In genomic region chr6:136809673-136810072, GRCm38 (mm10) we compare ENCODE assay signal across 8 mouse cellular contexts. TPM values are rescaled to one million over a fixed set of nuclear protein-coding genes. Genes with fewer than 3 reads are reported as not detected.
DNase-seq lines count a peak whose midpoint lies in the region; ATAC-seq and TF ChIP-seq lines count a peak whose summit lies in the region.

No protein-coding gene starts in this region.

- peak overlapping the region; percentile 65 for H3K4me2 ChIP-seq in kidney, embryonic 14.5 days (replicated peaks; ENCODE audit: low read depth, low read length)
- peak overlapping the region; percentile 91 for H3K4me2 ChIP-seq in heart, postnatal 0 days (ENCODE audit: low read depth, low read length)
- H3K4me2 ChIP-seq in midbrain, embryonic 12.5 days (replicated peaks), result peak overlapping the region; percentile 98; the same call in 1 of the 2 replicates

- 70% methylated on average over 13 of the region's 13 CpGs for WGBS in kidney, embryonic 14.5 days
- WGBS in heart, postnatal 0 days, result 65% methylated on average over 13 of the region's 13 CpGs
- WGBS in midbrain, embryonic 12.5 days, result 84% methylated on average over 13 of the region's 13 CpGs

- peaks cover 7% of the 10 kb centered on the region; the same call in 1 of the 2 replicates for H3K4me1 ChIP-seq in kidney, embryonic 14.5 days (ENCODE audit: control insufficient read depth, insufficient read depth, low read length)
- H3K4me1 ChIP-seq in heart, postnatal 0 days (ENCODE audit: control insufficient read depth, insufficient read depth), result peaks cover 13% of the 10 kb centered on the region
- H3K4me1 ChIP-seq in midbrain, embryonic 12.5 days, result peaks cover 21% of the 10 kb centered on the region

- H3K4me3 ChIP-seq in kidney, embryonic 14.5 days (ENCODE audit: low read length), result peak overlapping the region; percentile 64; the same call in 1 of the 2 replicates
- H3K4me3 ChIP-seq in heart, postnatal 0 days (ENCODE audit: low read depth, low read length), result peak overlapping the region; percentile 90
- H3K4me3 ChIP-seq in midbrain, embryonic 12.5 days, result no peak overlapping the region

- peaks cover 25% of the 10 kb centered on the region for H3K36me3 ChIP-seq in kidney, embryonic 14.5 days (ENCODE audit: control insufficient read depth, insufficient read depth, low read length)
- H3K36me3 ChIP-seq in heart, postnatal 0 days (replicated peaks; ENCODE audit: control insufficient read depth, insufficient read depth, low read length), result peaks cover 27% of the 10 kb centered on the region
- H3K36me3 ChIP-seq in midbrain, embryonic 12.5 days, result peaks cover 26% of the 10 kb centered on the region

- DNase-seq in kidney, postnatal 36 days, result no peak
- DNase-seq in R1 (ENCODE audit: low read depth, low spot score), result peak; percentile 26
- DNase-seq in heart, postnatal 0 days (ENCODE audit: low spot score), result no peak
- DNase-seq in left cerebral cortex, adult 8-10 months (ENCODE audit: low spot score in 2 of 2), result no peak
- no peak for DNase-seq in spleen, adult 18-20 months

- no peaks in the 10 kb centered on the region for H3K27me3 ChIP-seq in kidney, embryonic 14.5 days (ENCODE audit: control insufficient read depth, insufficient read depth, low read length)
- no peaks in the 10 kb centered on the region for H3K27me3 ChIP-seq in heart, postnatal 0 days (ENCODE audit: control insufficient read depth, insufficient read depth, low read length)
- 0 out of 2 replicates have a peak, but pooled peaks cover 3% of the 10 kb centered on the region for H3K27me3 ChIP-seq in midbrain, embryonic 12.5 days

- TF ChIP-seq CTCF in heart, postnatal 0 days (IDR thresholded peaks at IDR 0.05; ENCODE audit: low read depth), result no peak

- H3K27ac ChIP-seq in kidney, embryonic 14.5 days (ENCODE audit: low read depth, low read length), result no peak overlapping the region
- H3K27ac ChIP-seq in heart, postnatal 0 days (ENCODE audit: low read depth), result no peak overlapping the region
- H3K27ac ChIP-seq in midbrain, embryonic 12.5 days (replicated peaks), result no peak overlapping the region

- ATAC-seq in kidney, embryonic 14.5 days (ENCODE audit: low FRiP score, low TSS enrichment), result no peak
- ATAC-seq in heart, postnatal 0 days (ENCODE audit: insufficient read depth, low read depth), result no peak
- no peak for ATAC-seq in midbrain, embryonic 12.5 days (ENCODE audit: low FRiP score, low read depth)
- ATAC-seq in granulocyte monocyte progenitor cell, adult 5-6 weeks (replicated peaks; ENCODE audit: poor library complexity, severe bottlenecking), result no peak

- H3K9me3 ChIP-seq in kidney, embryonic 14.5 days (ENCODE audit: control insufficient read depth, low read length), result no peaks in the 10 kb centered on the region
- H3K9me3 ChIP-seq in heart, postnatal 0 days (replicated peaks; ENCODE audit: control insufficient read depth, low read length), result no peaks in the 10 kb centered on the region
- no peaks in the 10 kb centered on the region for H3K9me3 ChIP-seq in midbrain, embryonic 12.5 days

- no peak for TF ChIP-seq EP300 in heart, postnatal 0 days (IDR thresholded peaks at IDR 0.05; ENCODE audit: low read depth)

- no peak overlapping the region for H3K9ac ChIP-seq in kidney, embryonic 14.5 days (ENCODE audit: low read depth, low read length)
- H3K9ac ChIP-seq in heart, postnatal 0 days (replicated peaks; ENCODE audit: low read depth, low read length), result 0 out of 2 replicates have a peak overlapping the region, but pooled peaks have one; percentile 72
- no peak overlapping the region for H3K9ac ChIP-seq in midbrain, embryonic 12.5 days (replicated peaks)

RNA-seq across cellular contexts. Expression of gene H2afj, which starts 1.6 kb away (rescaled TPM):
- polyA plus RNA-seq in kidney, embryonic 14.5 days (2014; fragmentation: Nextera tagmentation; extraction: Ambion mirVana), result 96.0 and 104 TPM in 2 replicates
- total RNA-seq in heart, postnatal 0 days (2014; rRNA removed; ENCODE audit: low replicate concordance), result 13.1 and 19.3 TPM in 2 replicates
- polyA plus RNA-seq in heart, postnatal 0 days (2015; fragmentation: Nextera tagmentation; extraction: Ambion mirVana), result 88.8 and 88.9 TPM in 2 replicates
- polyA plus RNA-seq in midbrain, embryonic 12.5 days (2016; fragmentation: Nextera tagmentation; extraction: Ambion mirVana), result 114 and 117 TPM in 2 replicates
- 10 to 100 TPM; 35.3 to 52.5 (median 39.1) TPM for total RNA-seq in left cerebral cortex, adult 8-10 months (2022)
- total RNA-seq in granulocyte monocyte progenitor cell, adult 5-6 weeks (2014; fragmentation: Nextera tagmentation), result 30.2 and 52.4 TPM in 2 replicates
- 69.6 and 88.9 TPM in 2 replicates for total RNA-seq in granulocyte monocyte progenitor cell, adult 5-6 weeks (2017)

RNA-seq across cellular contexts. Expression of gene Hist4h4, which starts 5.5 kb away (rescaled TPM):
- 1.2 and 2.3 TPM in 2 replicates for polyA plus RNA-seq in kidney, embryonic 14.5 days (2014; fragmentation: Nextera tagmentation; extraction: Ambion mirVana)
- total RNA-seq in heart, postnatal 0 days (2014; rRNA removed; ENCODE audit: low replicate concordance), result 88.7 and 119 TPM in 2 replicates
- polyA plus RNA-seq in heart, postnatal 0 days (2015; fragmentation: Nextera tagmentation; extraction: Ambion mirVana), result 0.34 and 0.37 TPM in 2 replicates
- polyA plus RNA-seq in midbrain, embryonic 12.5 days (2016; fragmentation: Nextera tagmentation; extraction: Ambion mirVana), result 0.84 and 0.94 TPM in 2 replicates
- total RNA-seq in left cerebral cortex, adult 8-10 months (2022), result 10 to 100 TPM in 3 of 4 experiments, 1 to 10 TPM in 1; 9.0 to 13.2 (median 12.5) TPM
- 7.0 and 20.7 TPM in 2 replicates for total RNA-seq in granulocyte monocyte progenitor cell, adult 5-6 weeks (2014; fragmentation: Nextera tagmentation)
- total RNA-seq in granulocyte monocyte progenitor cell, adult 5-6 weeks (2017), result 46.7 and 58.9 TPM in 2 replicates

RNA-seq across cellular contexts. Expression of gene BC049715, which starts 17.8 kb away (rescaled TPM):
- polyA plus RNA-seq in kidney, embryonic 14.5 days (2014; fragmentation: Nextera tagmentation; extraction: Ambion mirVana), result 1.7 and 1.9 TPM in 2 replicates
- 0.04 and 0.43 TPM in 2 replicates for total RNA-seq in heart, postnatal 0 days (2014; rRNA removed; ENCODE audit: low replicate concordance)
- polyA plus RNA-seq in heart, postnatal 0 days (2015; fragmentation: Nextera tagmentation; extraction: Ambion mirVana), result 1.4 and 2.5 TPM in 2 replicates
- polyA plus RNA-seq in midbrain, embryonic 12.5 days (2016; fragmentation: Nextera tagmentation; extraction: Ambion mirVana), result 2.0 and 2.3 TPM in 2 replicates
- 1 to 10 TPM; 2.1 to 5.4 (median 3.7) TPM for total RNA-seq in left cerebral cortex, adult 8-10 months (2022)
- total RNA-seq in granulocyte monocyte progenitor cell, adult 5-6 weeks (2014; fragmentation: Nextera tagmentation), result 3.3 and 3.9 TPM in 2 replicates
- 1.1 and 2.8 TPM in 2 replicates for total RNA-seq in granulocyte monocyte progenitor cell, adult 5-6 weeks (2017)

RNA-seq across cellular contexts. Expression of gene Wbp11, which starts 18.4 kb away (rescaled TPM):
- 91.5 and 136 TPM in 2 replicates for polyA plus RNA-seq in kidney, embryonic 14.5 days (2014; fragmentation: Nextera tagmentation; extraction: Ambion mirVana)
- total RNA-seq in heart, postnatal 0 days (2014; rRNA removed; ENCODE audit: low replicate concordance), result 28.2 and 37.7 TPM in 2 replicates
- polyA plus RNA-seq in heart, postnatal 0 days (2015; fragmentation: Nextera tagmentation; extraction: Ambion mirVana), result 51.1 and 52.7 TPM in 2 replicates
- polyA plus RNA-seq in midbrain, embryonic 12.5 days (2016; fragmentation: Nextera tagmentation; extraction: Ambion mirVana), result 126 and 132 TPM in 2 replicates
- 100 to 1,000 TPM; 110 to 121 (median 116) TPM for total RNA-seq in left cerebral cortex, adult 8-10 months (2022)
- total RNA-seq in granulocyte monocyte progenitor cell, adult 5-6 weeks (2014; fragmentation: Nextera tagmentation), result 139 and 168 TPM in 2 replicates
- total RNA-seq in granulocyte monocyte progenitor cell, adult 5-6 weeks (2017), result 53.9 and 58.5 TPM in 2 replicates

RNA-seq across cellular contexts. Expression of gene Smco3, which starts 25.6 kb away (rescaled TPM):
- 1.1 and 1.4 TPM in 2 replicates for polyA plus RNA-seq in kidney, embryonic 14.5 days (2014; fragmentation: Nextera tagmentation; extraction: Ambion mirVana)
- total RNA-seq in heart, postnatal 0 days (2014; rRNA removed; ENCODE audit: low replicate concordance), result not detected in 2 replicates
- not detected in 2 replicates for polyA plus RNA-seq in heart, postnatal 0 days (2015; fragmentation: Nextera tagmentation; extraction: Ambion mirVana)
- 0.24 and 0.79 TPM in 2 replicates for polyA plus RNA-seq in midbrain, embryonic 12.5 days (2016; fragmentation: Nextera tagmentation; extraction: Ambion mirVana)
- 1 to 10 TPM; 5.2 to 8.0 (median 7.4) TPM for total RNA-seq in left cerebral cortex, adult 8-10 months (2022)
- not detected in 2 replicates for total RNA-seq in granulocyte monocyte progenitor cell, adult 5-6 weeks (2014; fragmentation: Nextera tagmentation)
- 0.21 and 1.8 TPM in 2 replicates for total RNA-seq in granulocyte monocyte progenitor cell, adult 5-6 weeks (2017)
